Mouse (Mus musculus): ENCODE results near the gene Arf4. TPM values are rescaled to one million over a fixed set of nuclear protein-coding genes. Genes with fewer than 3 reads are reported as not detected.
A peak's percentile ranks its signal among the peaks of the same experiment; 100 is the strongest.
"Not testable (repeated sequence)": the region's sequence is repeated elsewhere in the genome, so short reads cannot be mapped to it uniquely, and the experiment has no call there.

The Arf4 gene
- total RNA-seq, 2 experiments from 2014 or later = 72.4 to 77.6 TPM

DNA sequence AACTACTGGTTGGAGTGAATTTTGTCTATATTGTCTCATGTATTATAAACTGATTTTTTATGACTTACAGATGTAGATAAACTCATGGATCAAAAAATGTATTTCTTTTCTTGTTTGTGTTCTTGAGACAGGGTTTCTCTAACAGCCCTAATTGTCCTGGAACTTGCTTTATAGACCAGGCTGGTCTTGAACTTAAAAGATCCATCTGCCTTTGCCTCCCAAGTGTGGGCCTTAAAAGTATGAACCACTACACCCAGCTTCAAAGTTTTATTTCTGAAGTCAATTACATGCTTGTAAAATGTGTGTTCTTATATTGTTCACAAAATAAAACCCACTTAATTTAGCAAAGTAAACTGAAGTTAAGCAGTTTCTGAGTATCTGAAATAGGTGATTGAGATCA lies 20.3 kb downstream of the Arf4 start:
- intact Hi-C loops (cut with DNase I) = no loop called here
- DNase-seq (ENCODE audit: low spot score) = no peak

DNA sequence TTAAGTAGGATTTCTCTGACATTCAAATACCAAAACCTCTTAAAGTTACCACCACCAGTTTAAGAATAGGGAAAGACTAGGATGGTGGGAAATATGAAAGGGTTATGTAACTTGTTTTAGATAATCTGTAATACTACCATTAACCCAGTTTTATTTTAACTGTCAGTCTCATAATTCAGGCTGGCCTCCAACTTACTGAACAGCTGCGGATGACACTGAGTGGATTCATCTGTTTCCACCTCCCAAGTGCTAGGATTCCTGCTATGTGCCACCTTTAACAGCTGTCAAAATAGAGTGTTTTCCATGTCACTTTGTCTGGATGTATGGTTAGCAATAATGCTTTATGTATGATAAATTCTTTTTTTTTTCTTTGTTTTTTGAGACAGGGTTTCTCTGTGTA lies 22.4 kb downstream of the Arf4 start:
- intact Hi-C loops (cut with DNase I) = loop anchor here (10.0 kb wide), 2 partner anchors 305 to 365 kb away; no protein-coding TSS in a partner anchor
- no peak for DNase-seq (ENCODE audit: low spot score)

DNA sequence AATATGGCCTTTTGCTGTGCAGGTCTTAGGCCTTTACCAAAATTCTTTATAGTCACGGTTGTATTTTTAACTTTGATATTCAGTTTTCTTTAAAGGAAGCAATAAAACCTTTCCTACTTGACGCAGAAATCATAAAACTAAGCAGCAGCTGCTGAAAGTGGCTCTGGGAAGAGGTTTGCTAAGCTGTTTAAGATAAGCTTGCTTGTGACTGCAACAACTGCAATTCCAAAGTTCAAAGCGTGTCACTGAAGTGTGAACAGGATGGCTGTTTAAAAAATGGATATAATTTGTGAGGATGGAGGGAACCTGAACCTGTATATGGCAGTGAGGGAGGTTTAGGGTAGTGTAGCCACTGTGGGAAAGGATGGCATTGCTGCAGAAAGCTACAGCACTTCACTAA lies 24.1 kb downstream of the Arf4 start:
- no peak for DNase-seq (ENCODE audit: low spot score)
- intact Hi-C loops (cut with DNase I) = loop anchor here (10.0 kb wide), 2 partner anchors 303 to 363 kb away; no protein-coding TSS in a partner anchor

DNA sequence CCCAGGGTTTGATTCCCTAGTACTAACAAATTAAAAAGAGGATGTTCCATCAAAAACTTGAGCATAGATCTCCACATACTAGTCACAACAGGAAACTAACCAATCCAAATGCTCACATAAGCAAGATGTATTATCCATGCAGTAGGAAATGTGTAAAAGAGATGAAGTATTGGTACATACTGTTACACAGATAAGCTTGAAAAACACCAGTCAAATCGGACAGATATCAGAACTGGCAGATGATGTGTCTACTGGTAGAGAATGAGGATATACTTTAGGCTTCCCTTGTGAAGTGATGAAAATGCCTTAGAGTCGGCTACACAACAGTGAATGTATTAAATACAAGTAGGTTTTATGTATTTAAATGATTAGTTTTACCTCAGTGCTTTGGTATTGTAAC lies 24.6 kb downstream of the Arf4 start:
- intact Hi-C loops (cut with DNase I) = loop anchor here (10.0 kb wide), 2 partner anchors 302 to 362 kb away; no protein-coding TSS in a partner anchor
- DNase-seq (ENCODE audit: low spot score) = no peak

- intact Hi-C loops (cut with DNase I) = loop anchor here (10.0 kb wide), 2 partner anchors 301 to 361 kb away; no protein-coding TSS in a partner anchor
- no peak for DNase-seq (ENCODE audit: low spot score)
Observed at GRCm38 (mm10) chr14:26663851-26664250, 26.0 kb downstream of the Arf4 start.

DNA sequence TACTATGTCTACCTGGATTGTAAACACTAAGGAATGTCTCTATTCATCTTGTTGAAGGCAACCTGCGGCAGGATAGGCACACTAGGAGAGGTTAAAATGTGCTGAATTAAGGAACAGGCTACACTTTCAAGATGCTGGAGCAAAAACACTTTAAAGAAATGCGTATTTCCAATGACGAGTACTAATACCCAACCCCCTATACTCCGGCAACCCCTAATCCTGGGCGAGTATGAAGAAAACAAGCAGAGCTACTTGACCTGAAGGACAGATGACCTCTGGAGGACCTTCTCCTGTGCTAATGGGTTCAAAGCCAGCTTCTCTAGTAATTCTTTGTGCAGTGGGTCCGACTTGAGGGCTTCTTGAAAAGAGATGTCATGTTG lies 30.1 kb downstream of the Arf4 start:
- intact Hi-C loops (cut with DNase I) = loop anchor here (10.0 kb wide), 2 partner anchors 297 to 357 kb away; no protein-coding TSS in a partner anchor
- DNase-seq (ENCODE audit: low spot score) = no peak

GRCm38 (mm10) chr14:26668371-26669291 lies 30.8 kb downstream of the Arf4 start:
- intact Hi-C loops (cut with DNase I) = loop anchor here (10.0 kb wide), 2 partner anchors 296 to 356 kb away; no protein-coding TSS in a partner anchor
- DNase-seq (ENCODE audit: low spot score) = no peak

GRCm38 (mm10) chr14:26669292-26670073 lies 31.6 kb downstream of the Arf4 start, which contains the start of gene Pde12:
Pde12 (minus strand) TSS chr14:26669883.
- DNase-seq (ENCODE audit: low spot score) = peak; percentile 79
- intact Hi-C loops (cut with DNase I) = loop anchor here (10.0 kb wide), 2 partner anchors 295 to 355 kb away; no protein-coding TSS in a partner anchor

DNA sequence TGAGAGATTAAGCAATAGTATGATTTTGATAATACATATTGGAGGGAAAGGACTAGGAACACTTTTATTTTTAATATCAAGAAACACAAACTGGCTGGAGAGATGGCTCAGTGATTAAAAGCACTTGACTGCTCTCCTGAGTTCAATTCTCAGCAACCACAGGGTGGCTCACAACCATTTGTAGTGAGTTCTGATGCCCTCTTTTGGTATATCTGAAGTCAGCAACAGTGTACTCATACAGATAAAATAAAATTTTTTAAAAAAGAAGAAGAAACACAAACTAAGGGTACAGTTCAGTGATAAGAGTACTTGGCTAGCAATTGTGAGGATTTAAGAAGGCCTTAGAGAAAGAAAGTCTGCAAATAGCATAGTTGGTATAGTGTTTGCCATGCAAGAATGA lies 33.1 kb downstream of the Arf4 start:
- DNase-seq (ENCODE audit: low spot score) = no peak
- intact Hi-C loops (cut with DNase I) = no loop called here

DNA sequence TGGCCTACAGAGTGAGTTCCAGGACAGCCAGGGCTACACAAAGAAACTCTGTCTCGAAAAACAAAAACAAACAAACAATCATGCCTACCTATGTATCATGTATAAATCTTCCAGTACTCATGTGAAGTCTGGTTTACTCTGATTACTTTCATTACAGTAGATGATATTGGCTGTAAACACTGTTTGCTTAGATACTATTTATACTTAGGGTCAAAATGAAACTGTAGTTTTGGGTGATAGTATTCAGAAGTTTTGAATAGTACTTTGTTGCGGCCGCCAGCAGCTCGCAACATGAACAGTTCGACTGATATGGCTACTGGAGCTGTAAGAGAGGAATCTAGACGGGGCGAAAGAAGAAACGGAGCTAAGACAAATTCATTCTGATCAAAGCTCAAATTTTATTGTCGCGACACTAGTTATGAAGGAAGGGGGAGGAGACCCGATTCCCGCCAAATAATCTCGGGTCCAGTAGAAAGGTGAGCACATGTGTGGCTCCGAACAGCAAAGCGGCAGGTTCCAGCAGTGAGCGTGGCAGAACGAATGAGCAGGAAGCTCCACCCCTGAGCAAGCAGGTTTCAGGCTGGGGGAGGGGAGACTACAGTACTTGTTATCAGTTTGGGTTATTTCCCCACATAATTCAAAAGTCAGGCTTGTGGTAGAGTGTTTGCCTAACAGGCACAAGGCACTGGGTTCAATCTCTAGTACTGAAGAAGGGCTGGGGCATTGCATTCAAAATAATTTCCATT lies 34.2 kb downstream of the Arf4 start:
- intact Hi-C loops (cut with DNase I); DNase-seq (ENCODE audit: low spot score): not testable (repeated sequence)

GRCm38 (mm10) chr14:26674476-26675169 lies 36.7 kb downstream of the Arf4 start:
- intact Hi-C loops (cut with DNase I); DNase-seq (ENCODE audit: low spot score): not testable (repeated sequence)

DNA sequence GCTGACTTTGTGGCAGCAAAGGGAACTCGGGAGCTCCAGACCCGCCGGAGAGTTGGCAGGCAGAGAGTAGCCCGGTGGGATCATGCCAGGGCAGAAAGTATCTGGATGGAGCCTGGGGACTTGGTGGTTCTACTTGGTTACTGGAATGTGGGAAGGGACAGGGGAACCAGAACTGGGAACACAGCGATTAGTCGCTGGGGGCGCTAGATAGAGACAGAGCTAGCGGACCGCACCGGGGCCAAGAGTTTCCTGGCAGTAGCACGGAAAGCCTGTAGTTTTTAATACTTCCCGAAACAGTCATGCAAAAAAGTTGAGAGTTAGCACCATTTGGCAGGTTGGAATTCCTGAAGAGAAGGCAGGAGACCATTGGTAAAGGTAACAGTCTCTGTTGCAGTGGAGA lies 37.5 kb downstream of the Arf4 start:
- no peak for DNase-seq (ENCODE audit: low spot score)
- intact Hi-C loops (cut with DNase I) = no loop called here

DNA sequence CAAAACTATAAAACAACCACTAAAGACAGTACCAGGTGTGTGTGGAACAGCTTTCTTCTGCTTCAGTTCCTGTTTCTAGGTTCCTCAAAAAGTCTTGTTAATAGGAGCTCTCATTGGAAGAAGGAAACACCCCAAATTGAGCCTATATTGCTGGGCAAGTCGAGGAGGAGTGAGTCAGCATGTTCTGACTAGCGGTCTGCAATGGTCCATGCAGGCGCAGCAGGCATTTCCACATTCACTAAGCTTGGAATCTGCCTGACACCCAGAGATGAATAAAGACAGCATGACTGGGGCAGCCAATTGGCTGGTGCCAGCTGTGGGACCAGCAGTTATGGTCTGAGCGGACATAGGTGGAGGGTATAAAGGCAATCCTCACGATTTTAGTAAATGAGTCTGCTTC lies 37.9 kb downstream of the Arf4 start:
- DNase-seq (ENCODE audit: low spot score) = no peak
- intact Hi-C loops (cut with DNase I) = no loop called here

DNA sequence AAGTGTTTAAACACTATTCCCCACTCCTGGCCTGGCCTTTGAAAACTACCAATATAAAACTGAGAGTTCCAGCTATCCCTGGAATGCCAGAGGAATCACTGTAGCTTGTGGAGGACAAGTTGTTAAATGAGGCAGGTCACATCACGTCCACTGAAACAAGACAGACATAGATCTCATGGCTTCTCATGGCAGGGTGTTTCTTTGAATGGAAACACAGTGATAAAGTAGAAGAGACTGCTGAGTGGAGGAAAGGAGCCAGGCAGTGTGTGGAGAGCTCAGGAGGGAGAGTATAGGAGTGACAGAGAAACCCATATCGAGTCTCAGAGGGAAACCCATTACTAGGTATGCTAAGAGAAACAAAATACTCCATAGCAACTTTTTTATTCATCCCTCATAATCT lies 52.9 kb downstream of the Arf4 start:
- DNase-seq (ENCODE audit: low spot score) = no peak
- intact Hi-C loops (cut with DNase I) = no loop called here

DNA sequence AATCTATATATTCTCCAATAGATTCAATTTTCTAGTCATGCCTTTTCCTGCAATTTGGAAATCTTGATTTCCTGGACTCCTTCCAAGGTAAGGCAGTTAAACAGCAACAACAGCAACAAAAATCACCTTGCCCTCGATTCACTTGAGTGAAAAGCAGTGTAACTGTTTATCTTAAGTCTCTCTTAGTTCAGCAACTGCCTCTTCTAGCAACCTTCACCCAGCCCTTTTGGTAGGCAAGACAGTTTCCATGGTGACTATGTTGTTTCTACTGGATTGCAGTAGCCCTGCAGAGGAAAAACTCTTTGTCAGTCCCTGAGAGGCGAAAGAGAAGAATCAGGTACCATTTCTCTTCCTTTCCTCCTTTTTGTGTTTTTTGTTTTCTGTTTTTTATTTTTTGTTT lies 53.5 kb downstream of the Arf4 start:
- intact Hi-C loops (cut with DNase I) = no loop called here

DNA sequence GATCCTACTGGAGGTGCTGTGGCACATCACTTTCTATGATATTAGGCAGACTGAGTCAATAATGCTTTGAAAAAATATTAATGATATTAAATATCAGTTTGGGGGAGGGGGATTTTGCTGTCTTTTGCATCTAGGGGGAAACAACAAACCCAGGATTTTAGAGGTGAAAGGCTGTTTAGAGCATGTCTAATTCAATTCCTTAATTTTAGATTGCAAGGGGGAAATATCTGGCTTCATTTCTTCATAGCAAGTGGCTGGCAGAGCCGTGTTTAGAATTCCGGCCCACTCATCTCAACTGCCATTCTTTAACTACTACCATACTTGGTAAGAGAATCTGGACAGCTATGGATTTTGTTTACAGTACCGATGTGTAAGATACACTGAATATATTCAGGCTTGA lies 55.1 kb downstream of the Arf4 start, which contains the start of gene Dnah12:
Gene Dnah12 (plus strand): TSS at position 301 of the 400 bp plus-strand sequence.
- no peak for DNase-seq (ENCODE audit: low spot score)
- intact Hi-C loops (cut with DNase I) = no loop called here

More for the DNA sequence above, 53.5 kb downstream of the Arf4 start:
- DNase-seq (ENCODE audit: low spot score) = no peak

DNA sequence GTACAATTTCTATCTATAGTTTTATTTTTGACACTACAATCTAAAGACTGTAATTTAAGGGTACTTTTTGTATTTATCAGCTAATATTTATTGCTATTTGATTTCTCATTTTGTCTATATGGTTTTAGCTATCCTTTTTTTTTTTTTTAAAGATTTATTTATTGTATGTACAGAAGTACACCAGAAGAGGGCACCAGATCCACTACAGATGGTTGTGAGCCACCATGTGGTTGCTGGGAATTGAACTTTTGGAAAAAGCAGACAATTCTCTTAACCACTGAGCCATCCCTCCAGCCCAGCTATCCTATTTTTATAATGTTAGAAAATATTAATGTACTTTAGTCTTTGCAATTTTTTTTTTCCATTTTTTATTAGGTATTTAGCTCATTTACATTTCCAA lies 60.0 kb downstream of the Arf4 start:
- intact Hi-C loops (cut with DNase I) = no loop called here
- no peak for DNase-seq (ENCODE audit: low spot score)

DNA sequence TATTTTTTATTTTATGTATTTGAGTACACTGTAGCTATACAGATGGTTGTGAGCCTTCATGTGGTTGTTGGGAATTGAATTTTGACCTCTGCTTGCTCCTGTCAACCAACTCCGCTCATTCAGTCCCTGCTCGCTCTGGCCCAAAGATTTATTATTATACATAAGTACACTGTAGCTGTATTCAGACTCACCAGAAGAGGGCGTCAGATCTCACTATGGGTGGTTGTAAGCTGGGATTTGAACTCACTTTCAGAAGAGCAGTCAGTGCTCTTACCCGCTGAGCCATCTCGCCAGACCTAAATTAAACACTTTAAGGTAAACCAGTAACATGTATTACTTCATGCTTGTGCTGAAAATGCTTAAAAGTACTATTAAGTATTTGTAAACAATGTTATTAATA lies 67.4 kb downstream of the Arf4 start:
- intact Hi-C loops (cut with DNase I); DNase-seq (ENCODE audit: low spot score): not testable (repeated sequence)
